Mouse (Mus musculus): Measurements from ENCODE around the gene Ajuba. TPM values are rescaled to one million over a fixed set of nuclear protein-coding genes. Genes with fewer than 3 reads are reported as not detected.

Ajuba gene
- total RNA-seq (2014; rRNA removed) (4.4 and 6.6 TPM in 2 replicates), polyA plus RNA-seq (2015; fragmentation: Nextera tagmentation; extraction: Ambion mirVana) (4.4 and 4.5 TPM in 2 replicates)

DNA sequence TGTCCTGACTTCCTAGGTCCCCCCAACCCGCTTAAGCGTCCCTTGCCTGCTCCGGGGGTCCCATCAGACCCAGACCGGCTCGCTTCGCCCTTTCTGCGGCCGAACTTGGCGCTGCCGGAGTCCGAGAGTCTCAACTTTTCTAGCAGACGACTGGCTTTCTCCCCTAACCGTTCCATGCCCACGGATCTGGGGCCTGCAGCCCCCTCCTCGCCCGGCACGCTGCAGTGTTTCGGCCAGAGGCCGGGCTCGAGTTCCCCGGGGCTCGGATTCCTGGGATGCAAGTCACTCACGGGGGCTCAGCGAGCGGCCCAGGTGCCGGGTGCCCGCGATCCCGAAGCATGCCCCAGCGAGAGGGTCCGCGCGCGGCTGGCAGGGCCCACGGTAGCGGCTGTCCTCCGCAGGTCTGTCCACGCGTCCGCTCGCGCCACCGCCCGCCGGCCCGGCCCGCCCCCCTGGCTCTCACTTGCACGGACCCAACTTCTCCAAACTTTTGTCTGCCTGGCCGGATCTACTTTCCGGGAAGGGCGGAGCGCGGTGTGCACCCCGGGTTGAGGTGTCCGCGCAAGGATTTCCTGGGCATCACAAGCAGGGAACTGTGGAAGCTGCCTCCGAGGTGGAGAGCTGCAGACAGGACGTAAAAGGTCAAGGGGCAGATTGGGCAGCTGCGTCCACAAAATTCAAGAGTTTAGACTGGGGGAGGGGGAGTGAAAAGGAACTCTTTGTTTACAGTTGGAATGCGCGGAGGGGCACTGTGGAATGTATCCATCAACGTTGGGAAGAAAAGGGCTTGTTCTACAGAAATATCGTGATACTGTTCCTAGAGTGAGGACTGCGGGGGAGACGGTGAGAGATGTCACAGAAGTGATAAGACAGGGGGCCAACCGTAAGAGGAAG lies at the start of gene Ajuba:
Gene Ajuba, minus strand, starts transcription at position 470 of the 894 bp plus-strand sequence.
- TF ChIP-seq CTCF (IDR thresholded peaks at IDR 0.05; ENCODE audit: low read depth), result no peak
- H3K9me3 ChIP-seq (ENCODE audit: low read length), result no peaks in the 10 kb centered on the region
- peak within 1 kb of the TSS; percentile 52 for H3K4me3 ChIP-seq (ENCODE audit: low read depth, low read length)
- H3K36me3 ChIP-seq (ENCODE audit: insufficient read depth), result no peaks in the 10 kb centered on the region
- ATAC-seq, result peak; percentile 70
- peak within 1 kb of the TSS; percentile 40 for H3K9ac ChIP-seq
- peak within 1 kb of the TSS; percentile 84 for H3K4me2 ChIP-seq (ENCODE audit: low read depth)
- 1% methylated on average over 66 of the region's 66 CpGs for WGBS
- H3K4me1 ChIP-seq (ENCODE audit: insufficient read depth), result no peaks in the 10 kb centered on the region; the same call in 1 of the 2 replicates
- H3K27me3 ChIP-seq (ENCODE audit: insufficient read depth, low read length), result peaks cover 14% of the 10 kb centered on the region
- peak; percentile 86 for DNase-seq
- H3K27ac ChIP-seq (ENCODE audit: low read depth, low read length), result peak within 1 kb of the TSS; percentile 50

DNA sequence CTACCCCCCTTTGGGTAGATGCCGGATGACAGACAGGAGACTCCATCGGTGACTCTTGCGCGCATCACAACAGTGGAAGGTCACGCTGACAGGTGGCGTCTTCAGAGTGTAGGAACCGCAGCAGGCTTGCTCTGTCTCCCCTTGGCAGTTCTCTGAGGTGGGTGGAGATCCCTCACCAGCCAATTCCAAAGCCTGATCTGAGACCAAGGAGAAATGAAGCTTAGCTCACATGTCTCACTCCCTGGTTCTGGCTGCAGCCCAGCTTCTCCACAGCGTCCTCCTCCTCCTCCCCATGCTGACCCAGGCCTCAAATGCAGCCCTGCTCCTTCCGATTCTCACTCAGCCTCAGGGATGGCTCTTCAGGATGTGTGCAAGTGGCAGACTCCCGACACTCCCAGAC lies 47.6 kb upstream of the Ajuba start:
- Histone ChIP-seq H3K4me3 (ENCODE audit: low read depth, low read length) (no peak overlapping the region), H3K27me3 (ENCODE audit: insufficient read depth, low read length) (no peaks in the 10 kb centered on the region), H3K27ac (ENCODE audit: low read depth, low read length) (no peak overlapping the region), H3K9ac (no peak overlapping the region), H3K4me2 (ENCODE audit: low read depth) (no peak overlapping the region), H3K4me1 (ENCODE audit: insufficient read depth) (no peaks in the 10 kb centered on the region), H3K36me3 (ENCODE audit: insufficient read depth) (0 out of 2 replicates have a peak, but pooled peaks cover under 1% of the 10 kb centered on the region), H3K9me3 (ENCODE audit: low read length) (no peaks in the 10 kb centered on the region)
- no peak for ATAC-seq
- TF ChIP-seq CTCF (IDR thresholded peaks at IDR 0.05; ENCODE audit: low read depth), result no peak
- 72% methylated on average over 10 of the region's 10 CpGs for WGBS
- DNase-seq, result no peak

DNA sequence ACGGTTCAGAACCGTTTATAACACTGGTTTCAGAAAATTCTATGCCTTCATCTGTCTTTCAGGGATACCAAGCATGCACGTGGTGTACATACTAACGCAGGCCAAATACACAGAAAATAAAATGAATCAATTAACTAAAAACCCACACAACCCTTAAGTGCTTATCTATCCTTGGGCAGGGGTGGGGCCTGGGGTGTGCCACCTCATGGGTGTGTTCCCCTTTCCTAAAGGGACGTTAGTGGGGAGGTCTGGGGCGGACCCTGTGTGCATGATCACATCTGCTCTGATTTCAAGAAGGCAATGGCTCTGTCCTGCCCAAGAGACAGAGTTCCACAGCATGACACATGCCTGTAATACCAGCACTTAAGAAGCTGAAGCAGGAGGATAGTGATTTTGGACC lies 46.0 kb upstream of the Ajuba start:
- WGBS, result 89% methylated on average over 6 of the region's 6 CpGs
- Histone ChIP-seq H3K27ac (ENCODE audit: low read depth, low read length) (no peak overlapping the region), H3K4me3 (ENCODE audit: low read depth, low read length) (no peak overlapping the region)

DNA sequence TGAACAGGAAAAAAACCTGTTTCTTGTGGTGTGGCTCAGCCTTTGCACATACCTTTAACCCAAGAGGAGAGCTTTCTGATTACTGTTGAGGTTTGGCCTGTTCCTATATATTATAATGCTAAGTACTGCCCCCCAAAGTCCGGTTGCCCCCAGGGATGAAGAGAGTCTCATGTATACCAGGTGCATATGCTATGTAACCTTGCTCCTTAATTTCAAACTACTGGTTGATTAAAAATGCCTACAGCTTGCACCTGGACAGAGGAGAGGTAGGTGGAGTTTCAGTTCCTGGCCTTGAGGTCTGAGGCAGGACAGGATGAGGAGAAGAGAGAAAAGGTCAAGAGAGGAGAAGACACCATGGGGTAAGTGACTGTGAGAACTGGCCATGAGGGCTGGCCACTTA lies 43.8 kb upstream of the Ajuba start, which contains the start of gene Psmb11:
Gene Psmb11, plus strand, starts transcription at position 301 of the 400 bp plus-strand sequence.
- WGBS, result 78% methylated on average over 1 of the region's 1 CpGs
- H3K9me3 ChIP-seq (ENCODE audit: low read length), result no peaks in the 10 kb centered on the region
- DNase-seq (no peak), ATAC-seq (no peak)
- H3K4me1 ChIP-seq (ENCODE audit: insufficient read depth), result 0 out of 2 replicates have a peak, but pooled peaks cover 5% of the 10 kb centered on the region
- H3K36me3 ChIP-seq (ENCODE audit: insufficient read depth), result no peaks in the 10 kb centered on the region
- H3K27me3 ChIP-seq (ENCODE audit: insufficient read depth, low read length), result no peaks in the 10 kb centered on the region
- no peak within 1 kb of the TSS for H3K27ac ChIP-seq (ENCODE audit: low read depth, low read length)
- H3K9ac ChIP-seq, result no peak within 1 kb of the TSS
- no peak within 1 kb of the TSS for H3K4me3 ChIP-seq (ENCODE audit: low read depth, low read length)
- no peak for TF ChIP-seq CTCF (IDR thresholded peaks at IDR 0.05; ENCODE audit: low read depth)
- no peak within 1 kb of the TSS for H3K4me2 ChIP-seq (ENCODE audit: low read depth)

More for the DNA sequence above, 46.0 kb upstream of the Ajuba start:
- no peaks in the 10 kb centered on the region for H3K27me3 ChIP-seq (ENCODE audit: insufficient read depth, low read length)
- H3K36me3 ChIP-seq (ENCODE audit: insufficient read depth), result no peaks in the 10 kb centered on the region
- H3K9me3 ChIP-seq (ENCODE audit: low read length), result no peaks in the 10 kb centered on the region
- ATAC-seq, result no peak
- TF ChIP-seq CTCF (IDR thresholded peaks at IDR 0.05; ENCODE audit: low read depth), result no peak
- DNase-seq, result no peak
- H3K9ac ChIP-seq, result no peak overlapping the region
- H3K4me2 ChIP-seq (ENCODE audit: low read depth), result no peak overlapping the region
- H3K4me1 ChIP-seq (ENCODE audit: insufficient read depth), result no peaks in the 10 kb centered on the region

GRCm38 (mm10) chr14:54617897-54618365 lies 40.6 kb upstream of the Ajuba start, which contains the start of gene Psmb5:
Psmb5 (minus strand) TSS chr14:54618022.
- H3K27ac ChIP-seq (ENCODE audit: low read depth, low read length), result peak within 1 kb of the TSS; percentile 70
- under 1% methylated on average over 21 of the region's 25 CpGs for WGBS
- no peaks in the 10 kb centered on the region for H3K9me3 ChIP-seq (ENCODE audit: low read length)
- 0 out of 2 replicates have a peak, but pooled peaks cover 5% of the 10 kb centered on the region for H3K4me1 ChIP-seq (ENCODE audit: insufficient read depth)
- TF ChIP-seq CTCF (IDR thresholded peaks at IDR 0.05; ENCODE audit: low read depth), result no peak
- H3K27me3 ChIP-seq (ENCODE audit: insufficient read depth, low read length), result no peaks in the 10 kb centered on the region
- H3K4me3 ChIP-seq (ENCODE audit: low read depth, low read length), result peak within 1 kb of the TSS; percentile 60
- DNase-seq, result peak; percentile 96
- peak within 1 kb of the TSS; percentile 84 for H3K9ac ChIP-seq
- peaks cover 13% of the 10 kb centered on the region for H3K36me3 ChIP-seq (ENCODE audit: insufficient read depth)
- ATAC-seq, result peak; percentile 95
- peak within 1 kb of the TSS; percentile 70 for H3K4me2 ChIP-seq (ENCODE audit: low read depth)

GRCm38 (mm10) chr14:54617152-54617896 lies 40.0 kb upstream of the Ajuba start:
- H3K4me1 ChIP-seq (ENCODE audit: insufficient read depth), result 0 out of 2 replicates have a peak, but pooled peaks cover 5% of the 10 kb centered on the region
- ATAC-seq (peak; percentile 69), DNase-seq (peak; percentile 50)
- 2% methylated on average over 36 of the region's 38 CpGs for WGBS
- H3K9ac ChIP-seq, result peak overlapping the region; percentile 84
- peaks cover 18% of the 10 kb centered on the region for H3K36me3 ChIP-seq (ENCODE audit: insufficient read depth)
- peak overlapping the region; percentile 70 for H3K27ac ChIP-seq (ENCODE audit: low read depth, low read length)
- TF ChIP-seq CTCF (IDR thresholded peaks at IDR 0.05; ENCODE audit: low read depth), result peak; percentile 30; the same call in 1 of the 2 replicates
- peak overlapping the region; percentile 70 for H3K4me2 ChIP-seq (ENCODE audit: low read depth)
- no peaks in the 10 kb centered on the region for H3K27me3 ChIP-seq (ENCODE audit: insufficient read depth, low read length)
- H3K9me3 ChIP-seq (ENCODE audit: low read length), result no peaks in the 10 kb centered on the region
- peak overlapping the region; percentile 60 for H3K4me3 ChIP-seq (ENCODE audit: low read depth, low read length)
